Mouse (Mus musculus) left cerebral cortex, postnatal 4 days (tissue): ENCODE measurements at regions not wholly inside any gene's neighbourhood (a gene's known extent, or its start where the extent isn't known, plus 50 kb on each side); places are given as distances from the start of the nearest gene placed in this dataset.

Source experiments
- DNase-seq: peaks from one replicate; pipeline ENCODE4 v3.0.0-alpha.2; 2022
- intact Hi-C: fragments of 180-260 bp; cut with DNase I; formaldehyde crosslinking; loops from one replicate; pipeline ENCODE4 v1.15.1; 2025

GRCm38 (mm10) chr2:45225364-45226044, 108.3 kb upstream of the Zeb2 start:
- DNase-seq, result no peak
- intact Hi-C loops, result no loop called here

DNA sequence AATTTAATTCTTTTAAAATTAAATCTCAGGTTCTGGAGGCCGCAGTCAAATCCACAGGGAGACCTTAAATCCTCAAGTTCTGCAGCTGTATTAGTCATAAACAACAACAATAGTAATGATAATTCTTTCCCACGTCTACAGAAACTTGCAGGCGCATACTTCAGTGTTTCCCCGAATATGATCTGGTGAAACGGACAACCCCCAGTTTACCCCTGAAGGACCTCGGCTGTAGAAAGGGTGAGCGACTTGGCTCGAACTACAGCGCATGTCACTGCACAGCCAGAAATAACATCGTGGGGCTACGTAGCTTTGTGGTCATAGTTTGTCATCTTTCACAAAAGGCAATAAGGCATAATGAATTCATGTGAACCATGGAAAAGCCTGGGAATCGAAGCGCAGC, 105.0 kb upstream of the Zeb2 start:
- intact Hi-C loops, result no loop called here

GRCm38 (mm10) chr2:45219851-45220250, 102.7 kb upstream of the Zeb2 start:
- DNase-seq, result no peak
- intact Hi-C loops, result no loop called here

More for the DNA sequence above, 105.0 kb upstream of the Zeb2 start:
- no peak for DNase-seq

DNA sequence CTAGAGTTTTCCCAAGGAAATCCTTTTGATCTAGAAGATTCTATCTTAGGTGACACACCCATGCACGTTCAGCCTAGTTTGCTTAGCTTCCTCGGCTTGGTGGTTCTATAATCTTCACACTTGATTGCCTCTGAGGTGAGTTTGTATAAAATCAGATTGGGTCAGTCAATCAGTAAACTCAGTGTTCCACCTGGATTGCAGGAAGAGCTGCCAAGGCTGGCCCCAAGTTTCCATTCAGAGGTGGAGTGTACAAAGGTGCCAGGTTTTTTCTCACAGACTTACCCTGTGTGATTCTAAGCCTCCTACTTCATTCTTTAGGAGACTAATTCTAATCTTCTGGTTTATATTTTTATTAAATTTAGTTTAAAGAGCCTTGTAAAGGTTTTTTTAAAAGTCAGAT, 95.6 kb upstream of the Zeb2 start:
- no peak for DNase-seq
- intact Hi-C loops, result no loop called here

DNA sequence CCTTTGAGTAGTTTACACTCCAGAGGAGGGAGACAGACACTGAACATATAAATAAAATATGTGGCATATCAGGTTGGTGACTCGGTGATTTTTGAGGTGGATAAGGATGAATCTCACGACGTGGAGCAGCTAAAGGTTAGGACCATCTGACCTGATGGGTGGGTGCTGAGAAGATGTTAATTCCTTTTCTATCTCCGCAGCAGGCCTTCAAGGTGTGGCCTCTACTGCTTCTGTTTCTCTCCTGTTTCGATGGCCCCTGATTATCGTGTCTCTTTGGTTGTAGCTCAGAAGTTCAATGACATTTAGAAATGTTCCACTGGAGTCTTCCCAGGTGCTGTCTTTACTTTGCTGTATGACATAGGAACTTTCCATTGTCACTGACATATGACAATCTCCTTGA, 91.3 kb upstream of the Zeb2 start:
- intact Hi-C loops, result no loop called here
- no peak for DNase-seq

DNA sequence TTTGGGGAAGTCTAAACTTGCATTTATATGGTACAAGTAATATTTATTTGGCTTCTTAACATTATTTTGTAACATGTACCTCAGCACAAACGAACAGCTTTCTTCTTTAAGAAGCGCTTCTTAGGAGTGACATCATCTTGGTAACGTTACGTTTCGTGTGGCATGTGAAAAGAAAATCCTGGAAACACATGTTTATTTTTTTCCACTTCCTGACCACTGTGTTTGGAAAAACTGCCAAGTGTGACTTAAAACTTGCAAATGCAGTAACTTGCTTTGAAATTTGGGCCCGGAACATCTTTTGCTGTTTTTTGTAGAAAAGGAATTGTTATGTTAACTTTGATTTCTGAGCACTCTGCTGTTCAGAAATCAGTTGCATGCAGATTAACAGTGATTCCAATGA, 88.6 kb upstream of the Zeb2 start:
- DNase-seq, result no peak
- intact Hi-C loops, result no loop called here

DNA sequence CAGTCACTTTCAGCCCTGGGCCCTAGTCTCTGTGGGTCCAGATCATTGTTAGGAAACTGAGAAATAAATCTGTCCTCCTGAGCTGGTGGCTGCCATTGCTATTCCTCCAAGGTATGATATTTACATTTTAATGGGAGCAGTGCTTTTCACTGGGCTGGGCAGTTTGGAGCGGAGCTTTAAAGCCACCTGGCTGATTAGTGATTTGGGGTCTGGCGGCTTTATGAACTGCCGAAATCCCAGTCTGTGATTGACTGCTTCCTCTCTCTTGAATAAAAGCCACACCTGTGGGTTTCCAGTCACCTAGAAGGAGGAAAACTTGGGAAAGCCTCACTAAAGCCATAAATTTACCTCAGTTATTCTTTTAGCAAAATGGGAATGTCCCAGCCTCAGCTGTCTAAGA, 88.0 kb upstream of the Zeb2 start:
- intact Hi-C loops, result no loop called here
- no peak for DNase-seq

GRCm38 (mm10) chr2:45197955-45198631, 80.9 kb upstream of the Zeb2 start:
- intact Hi-C loops, result no loop called here

DNA sequence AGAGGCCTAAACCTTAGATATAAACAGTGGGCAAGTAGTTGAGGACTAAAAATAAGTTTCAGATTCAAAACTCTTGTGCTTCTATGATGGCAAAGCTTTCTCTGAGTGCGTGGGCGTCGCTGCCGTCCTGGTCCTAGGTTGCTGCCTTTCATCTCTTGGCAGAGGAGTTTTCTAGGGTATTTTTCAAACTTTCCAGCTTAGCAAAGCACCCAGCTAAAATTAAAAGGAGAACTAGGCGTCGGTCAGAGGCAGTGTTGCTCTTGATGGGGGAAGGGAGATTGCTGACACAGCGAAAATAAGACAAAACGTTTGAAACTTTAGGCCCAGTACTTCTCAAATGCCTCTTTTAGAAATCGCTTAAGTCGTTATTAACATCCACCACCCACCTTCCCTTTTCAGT, 80.1 kb upstream of the Zeb2 start:
- intact Hi-C loops, result no loop called here
- DNase-seq, result no peak

More at GRCm38 (mm10) chr2:45197955-45198631, 80.9 kb upstream of the Zeb2 start:
- DNase-seq, result no peak

GRCm38 (mm10) chr2:45196511-45196910, 79.3 kb upstream of the Zeb2 start:
- intact Hi-C loops, result no loop called here
- no peak for DNase-seq

DNA sequence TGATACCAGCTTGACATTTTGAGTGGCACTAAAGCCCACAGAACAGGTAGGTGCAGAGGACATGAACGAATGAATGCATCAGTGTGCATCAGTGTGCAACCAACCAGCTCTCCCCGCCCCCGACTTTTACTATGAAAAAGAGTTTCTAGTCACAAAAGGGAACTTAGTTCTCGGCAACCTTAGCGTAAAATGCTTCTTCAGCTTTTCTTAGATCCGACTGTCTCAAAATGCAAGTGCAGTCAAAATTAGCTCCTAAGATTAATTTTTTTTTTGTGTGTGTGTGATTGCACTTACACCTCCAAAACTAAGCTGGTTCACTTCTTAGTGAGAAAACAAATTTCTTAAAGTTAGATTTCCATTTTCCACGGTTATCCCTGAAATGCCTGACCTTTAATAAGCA, 77.1 kb upstream of the Zeb2 start:
- DNase-seq, result no peak
- intact Hi-C loops, result no loop called here

- intact Hi-C loops, result no loop called here
- DNase-seq, result no peak
Measured at GRCm38 (mm10) chr2:45185621-45185999, 68.4 kb upstream of the Zeb2 start.

- no peak for DNase-seq
- intact Hi-C loops, result no loop called here
Measured at GRCm38 (mm10) chr2:45184704-45185620, 67.8 kb upstream of the Zeb2 start.

- intact Hi-C loops, result no loop called here
- no peak for DNase-seq
Measured at GRCm38 (mm10) chr2:45184149-45184548, 67.0 kb upstream of the Zeb2 start.

- intact Hi-C loops, result no loop called here
- peak; percentile 16 for DNase-seq
Measured at GRCm38 (mm10) chr2:45182876-45183275, 65.7 kb upstream of the Zeb2 start.

- DNase-seq, result peak; percentile 31
- intact Hi-C loops, result no loop called here
Measured at GRCm38 (mm10) chr2:45181552-45181951, 64.4 kb upstream of the Zeb2 start.

GRCm38 (mm10) chr2:45178849-45179453, 61.8 kb upstream of the Zeb2 start:
- DNase-seq, result no peak
- intact Hi-C loops, result no loop called here

GRCm38 (mm10) chr2:45172382-45172781, 55.2 kb upstream of the Zeb2 start:
- DNase-seq, result no peak
- intact Hi-C loops, result no loop called here

DNA sequence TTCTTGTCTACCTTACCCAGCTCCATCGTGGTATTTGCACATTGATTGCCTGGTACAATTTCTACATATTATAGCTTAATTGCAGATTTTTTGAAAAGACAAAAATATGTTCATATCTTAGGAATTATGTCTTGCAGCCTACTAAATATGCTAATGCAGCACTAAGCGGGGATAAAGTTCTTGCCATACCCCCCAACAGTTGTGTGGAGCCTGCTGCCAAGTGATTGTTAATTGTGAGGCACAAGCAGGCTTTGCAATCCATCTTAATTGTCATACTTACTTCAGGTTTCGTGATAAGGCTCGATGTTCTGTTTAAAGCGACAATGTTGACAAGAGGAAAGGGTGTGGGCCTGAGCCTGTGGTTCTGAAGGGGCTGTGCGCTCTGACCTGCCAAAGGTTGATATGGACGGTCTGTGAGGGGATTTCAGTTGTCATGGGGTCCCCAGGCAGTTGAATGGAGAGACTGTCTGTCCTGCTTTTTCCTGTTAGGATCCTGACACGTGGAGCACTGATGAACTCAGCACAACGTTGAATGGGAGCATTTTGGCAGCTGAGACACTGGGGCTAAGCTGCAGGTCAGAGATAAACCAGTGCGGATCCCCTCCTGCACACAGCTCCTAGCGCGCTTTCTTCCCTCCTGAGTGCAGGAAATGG, 54.5 kb upstream of the Zeb2 start:
- no peak for DNase-seq
- intact Hi-C loops, result no loop called here

- intact Hi-C loops, result no loop called here
- no peak for DNase-seq
Measured at GRCm38 (mm10) chr2:45170272-45170671, 53.1 kb upstream of the Zeb2 start.
